Mouse (Mus musculus): ENCODE data around the gene Epsti1.

Gene Epsti1

DNA sequence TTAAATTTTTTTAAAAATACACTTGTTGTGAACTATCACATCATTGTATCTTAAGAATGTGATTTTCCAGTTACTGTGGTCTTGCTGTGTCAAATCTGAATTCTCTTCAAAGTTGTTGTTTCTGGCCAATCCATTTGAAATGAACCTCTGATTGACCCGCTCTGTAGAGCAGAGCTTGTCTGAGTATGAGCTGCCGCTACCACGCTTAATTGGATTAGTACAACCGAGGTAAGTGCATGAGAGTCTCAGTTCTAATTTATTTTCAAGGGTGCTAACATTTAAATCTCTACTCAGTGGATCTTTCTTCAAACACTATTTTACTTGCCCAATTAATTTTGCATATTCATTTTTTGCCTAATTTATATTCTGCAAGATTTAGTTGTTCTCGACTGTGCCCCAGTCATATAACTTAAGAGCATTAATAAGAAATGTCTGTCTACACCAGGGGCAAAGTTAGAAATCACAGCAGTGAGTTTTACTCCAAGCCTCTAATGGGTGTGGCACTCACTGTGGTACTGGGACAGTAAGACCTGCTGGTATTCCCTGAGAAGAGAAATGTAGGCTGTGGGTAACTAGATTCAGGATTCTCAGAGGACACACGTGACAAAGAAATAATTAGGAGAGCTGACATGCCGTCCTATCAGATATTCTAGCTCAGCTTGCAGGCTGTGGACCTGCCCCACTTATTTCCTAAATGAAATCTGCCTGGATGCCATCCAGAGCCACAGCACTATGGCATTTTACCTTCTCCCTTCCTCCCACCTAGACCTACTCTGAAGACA is 111.7 kb downstream of the Epsti1 start:
- no peak for DNase-seq (ENCODE audit: low spot score)

DNA sequence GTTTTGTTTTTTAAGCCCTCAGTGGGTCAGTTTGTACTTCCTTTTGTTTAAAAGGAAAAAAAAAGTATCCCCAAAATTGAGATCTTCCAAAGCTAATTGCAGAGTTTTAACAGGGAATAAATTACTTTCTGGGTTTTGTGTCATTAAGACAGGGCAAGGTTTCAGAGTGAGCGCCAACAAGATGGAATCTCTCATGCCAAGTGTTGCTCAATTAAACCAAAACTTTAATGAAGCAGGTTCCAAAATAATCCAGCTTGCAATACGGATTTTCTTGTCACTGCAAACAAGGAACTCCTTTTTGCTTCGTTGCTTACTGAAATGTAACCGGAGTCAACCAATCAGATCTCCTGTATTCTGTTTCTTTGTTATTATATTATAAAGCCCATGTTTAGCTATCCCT is 112.4 kb downstream of the Epsti1 start:
- no peak for DNase-seq (ENCODE audit: low spot score)

DNA sequence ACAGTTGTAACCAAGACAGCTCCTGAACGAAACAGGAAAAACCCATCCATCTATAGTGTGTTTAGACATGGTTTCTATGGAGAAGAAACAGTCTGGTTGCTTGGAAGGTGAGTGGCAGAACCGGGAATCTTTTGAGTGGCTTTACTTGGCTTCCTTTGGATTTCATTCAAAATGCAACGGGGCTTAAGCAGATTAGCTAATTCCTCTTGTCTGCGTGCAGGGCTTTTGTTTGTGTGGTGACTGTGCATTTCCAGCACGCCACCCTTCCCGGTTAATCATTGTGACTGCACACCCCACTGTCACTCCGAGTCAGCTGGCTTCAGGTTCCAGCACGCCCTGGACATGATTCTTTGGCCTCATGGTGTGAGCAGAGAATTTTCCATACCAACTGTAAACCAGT is 115.9 kb downstream of the Epsti1 start:
- DNase-seq (ENCODE audit: low spot score) = peak; percentile 30

DNA sequence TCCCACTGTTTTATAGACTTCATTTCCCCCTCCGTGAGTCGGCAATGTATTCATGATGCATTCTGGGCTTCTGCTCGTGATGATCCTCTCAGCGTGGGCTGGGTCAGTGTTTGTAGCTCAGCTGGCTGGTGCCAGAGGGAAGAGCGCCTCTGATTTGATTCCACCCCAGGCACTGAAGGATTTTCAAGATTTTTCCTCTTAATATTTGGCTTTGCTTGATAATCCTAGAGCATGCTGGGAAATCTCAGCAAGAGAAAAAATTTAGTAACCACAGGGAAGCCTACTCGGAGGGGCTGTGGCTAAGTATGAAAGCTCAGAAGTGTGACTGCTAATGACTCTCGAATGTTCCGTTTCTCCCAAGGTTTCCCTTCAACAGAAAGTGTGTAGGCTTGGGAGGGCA is 134.8 kb downstream of the Epsti1 start:
- DNase-seq (ENCODE audit: low spot score) = no peak

DNA sequence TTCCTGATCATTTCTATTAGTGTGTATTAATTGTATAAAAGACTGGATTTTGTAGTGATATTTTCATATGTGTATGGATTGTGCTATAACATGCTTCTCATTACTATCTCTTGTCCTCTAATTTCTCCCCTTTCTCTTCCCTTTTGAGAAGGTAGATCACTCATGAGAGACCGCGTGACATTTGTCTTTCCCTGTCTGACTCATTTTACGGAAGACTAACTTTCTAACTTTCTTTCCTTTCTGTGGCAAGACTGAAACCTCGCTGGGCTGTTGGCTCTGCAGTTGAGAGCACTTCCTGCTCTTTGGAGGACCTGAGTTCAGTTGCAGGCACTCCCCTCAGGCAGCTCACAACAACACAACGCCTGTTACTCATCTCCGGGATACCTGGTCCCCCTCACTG is 136.6 kb downstream of the Epsti1 start:
- no peak for DNase-seq (ENCODE audit: low spot score)

DNA sequence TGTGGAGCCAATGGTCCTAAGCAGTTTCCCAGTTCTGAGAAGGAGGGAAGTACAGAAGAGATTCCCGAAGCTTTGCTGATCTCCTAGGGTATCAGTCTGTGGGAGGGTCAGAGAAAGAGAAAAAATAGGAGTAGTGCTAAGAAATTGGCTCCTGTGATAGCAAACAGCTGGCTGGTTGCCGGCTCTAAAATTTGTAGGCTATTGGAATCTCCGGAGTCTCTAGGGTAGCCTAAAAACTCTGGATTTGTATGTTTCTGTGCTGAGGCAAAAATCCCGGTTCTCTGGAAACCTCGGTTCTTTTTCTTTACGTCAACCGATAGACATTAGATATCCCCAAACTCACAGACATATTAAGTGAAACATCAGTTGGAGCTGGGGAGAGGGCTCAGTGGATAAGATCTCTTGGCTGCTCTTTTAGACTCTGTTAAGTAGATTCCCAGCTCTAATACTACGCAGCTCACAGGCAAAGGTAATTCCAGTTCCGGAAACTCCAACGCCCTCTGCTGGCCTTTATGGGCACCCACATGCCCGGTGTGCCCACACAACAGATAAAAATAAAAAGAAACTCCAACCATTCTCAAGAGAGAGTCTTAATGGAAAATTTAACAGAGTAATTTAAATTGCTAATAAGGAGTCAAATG is 138.0 kb downstream of the Epsti1 start:
- DNase-seq (ENCODE audit: low spot score) = no peak

DNA sequence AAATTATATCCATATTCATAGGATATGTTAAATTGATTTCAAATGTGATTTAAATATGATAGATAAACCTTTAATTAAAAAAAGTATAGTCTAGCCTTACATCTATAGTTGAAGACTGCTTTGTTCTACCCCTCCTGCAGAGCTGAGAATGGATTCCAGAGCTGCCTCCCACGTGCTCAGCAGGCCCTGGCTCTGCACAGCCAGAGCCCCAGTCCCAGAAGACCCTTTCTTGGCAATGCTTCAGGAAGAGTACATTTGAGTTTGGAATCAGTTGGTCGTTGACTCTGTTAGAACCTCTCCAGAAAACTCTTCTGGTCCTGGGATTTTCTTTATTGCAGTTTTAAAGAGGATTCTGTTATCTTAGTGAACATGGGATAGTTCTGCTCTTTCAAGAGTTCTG is 139.0 kb downstream of the Epsti1 start:
- DNase-seq (ENCODE audit: low spot score) = no peak

DNA sequence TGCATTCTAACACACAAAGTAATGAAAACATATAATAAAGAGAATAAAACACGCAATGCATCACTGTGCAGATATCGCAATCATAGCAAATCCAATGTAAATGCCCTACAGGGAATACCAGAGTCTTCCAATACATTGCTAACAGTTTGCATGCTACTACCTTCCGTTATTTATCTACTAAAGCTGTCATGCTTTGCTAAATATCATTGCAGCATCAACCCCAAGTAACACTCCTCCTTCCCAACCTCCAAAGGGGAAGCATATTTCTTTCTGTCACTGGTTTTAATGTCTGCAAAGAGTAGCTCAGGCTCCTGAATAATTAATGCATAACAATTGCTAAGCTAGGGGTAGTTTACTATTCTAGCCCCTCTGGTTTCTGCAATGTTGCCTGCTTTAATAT is 144.2 kb downstream of the Epsti1 start:
- DNase-seq (ENCODE audit: low spot score) = no peak

DNA sequence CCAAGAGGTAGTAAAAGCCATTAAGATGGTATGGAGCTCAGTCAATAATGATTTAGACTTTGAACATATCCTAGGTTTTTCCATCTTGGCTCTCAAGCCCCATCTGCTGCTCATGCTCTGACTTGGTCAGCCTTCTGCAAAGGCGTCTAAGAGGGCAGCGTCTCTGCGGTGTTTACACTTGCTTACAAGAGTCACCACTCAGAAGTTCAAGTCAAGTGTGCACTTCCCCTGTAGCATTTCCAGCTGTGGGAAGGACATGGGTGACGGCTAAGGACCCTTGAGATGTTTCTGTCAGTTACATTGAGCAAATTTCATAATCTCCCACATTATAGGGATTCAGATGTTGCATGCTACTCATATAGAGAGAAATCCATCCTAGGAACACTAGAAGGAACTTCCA is 144.6 kb downstream of the Epsti1 start:
- DNase-seq (ENCODE audit: low spot score) = no peak
